Mouse (Mus musculus): Measurements from ENCODE around the gene Aloxe3.

Aloxe3 gene

GRCm38 (mm10) chr11:69109032-69109900, 16.4 kb upstream of the Aloxe3 start:
- DNase-seq (ENCODE audit: low spot score in 2 of 2): no peak

- DNase-seq (ENCODE audit: low spot score in 2 of 2): peak; percentile 87 to 98
Measured at GRCm38 (mm10) chr11:69110319-69111046, 15.2 kb upstream of the Aloxe3 start.

- DNase-seq (ENCODE audit: low spot score in 2 of 2): no peak
Measured at GRCm38 (mm10) chr11:69111051-69111810, 14.5 kb upstream of the Aloxe3 start.

- DNase-seq (ENCODE audit: low spot score in 2 of 2): no peak
Measured at GRCm38 (mm10) chr11:69111865-69112264, 13.8 kb upstream of the Aloxe3 start.

GRCm38 (mm10) chr11:69114018-69114417, 11.7 kb upstream of the Aloxe3 start:
- DNase-seq (ENCODE audit: low spot score in 2 of 2): no peak

- no peak for DNase-seq (ENCODE audit: low spot score in 2 of 2)
Measured at GRCm38 (mm10) chr11:69114621-69115020, 11.1 kb upstream of the Aloxe3 start.

- no peak for DNase-seq (ENCODE audit: low spot score in 2 of 2)
Measured at GRCm38 (mm10) chr11:69116843-69117242, 8.9 kb upstream of the Aloxe3 start.

GRCm38 (mm10) chr11:69117737-69118695, 7.7 kb upstream of the Aloxe3 start:
- DNase-seq (ENCODE audit: low spot score in 2 of 2): peak in 1 of 2 experiments; percentile 60

- peak; percentile 72 to 80 for DNase-seq (ENCODE audit: low spot score in 2 of 2)
Measured at GRCm38 (mm10) chr11:69118765-69119164, 6.9 kb upstream of the Aloxe3 start.

- no peak for DNase-seq (ENCODE audit: low spot score in 2 of 2)
Measured at GRCm38 (mm10) chr11:69119446-69120155, 6.1 kb upstream of the Aloxe3 start.

- DNase-seq (ENCODE audit: low spot score in 2 of 2): no peak
Measured at GRCm38 (mm10) chr11:69120221-69121000, 5.3 kb upstream of the Aloxe3 start, which contains the start of gene Hes7. TSS of gene Hes7 (plus strand) at chr11:69120404.

GRCm38 (mm10) chr11:69121001-69121740, 4.5 kb upstream of the Aloxe3 start:
- DNase-seq (ENCODE audit: low spot score in 2 of 2): no peak

GRCm38 (mm10) chr11:69121741-69122335, 3.9 kb upstream of the Aloxe3 start:
- no peak for DNase-seq (ENCODE audit: low spot score in 2 of 2)

GRCm38 (mm10) chr11:69122336-69122951, 3.3 kb upstream of the Aloxe3 start, which contains the start of gene 9130213A22Rik:
TSS of gene 9130213A22Rik (minus strand) at chr11:69122589.
- peak; percentile 90 to 91 for DNase-seq (ENCODE audit: low spot score in 2 of 2)

- DNase-seq (ENCODE audit: low spot score in 2 of 2): peak; percentile 85 to 87
Measured at GRCm38 (mm10) chr11:69123056-69123692, 2.5 kb upstream of the Aloxe3 start.

- peak; percentile 82 to 87 for DNase-seq (ENCODE audit: low spot score in 2 of 2)
Measured at GRCm38 (mm10) chr11:69123693-69124497, 1.8 kb upstream of the Aloxe3 start.
